Mouse (Mus musculus) urinary bladder, postnatal 4 days (tissue): ENCODE measurements around the gene Dynlt1c.
"Not testable (repeated sequence)": the region's sequence is repeated elsewhere in the genome, so short reads cannot be mapped to it uniquely, and the experiment has no call there.

ENCODE experiments used
- DNase-seq, 2 experiments: peaks; one replicate each; pipeline ENCODE4 v3.0.0; 2021 to 2022; ENCODE audit warnings: low spot score in 2 of 2

Gene Dynlt1c

DNA sequence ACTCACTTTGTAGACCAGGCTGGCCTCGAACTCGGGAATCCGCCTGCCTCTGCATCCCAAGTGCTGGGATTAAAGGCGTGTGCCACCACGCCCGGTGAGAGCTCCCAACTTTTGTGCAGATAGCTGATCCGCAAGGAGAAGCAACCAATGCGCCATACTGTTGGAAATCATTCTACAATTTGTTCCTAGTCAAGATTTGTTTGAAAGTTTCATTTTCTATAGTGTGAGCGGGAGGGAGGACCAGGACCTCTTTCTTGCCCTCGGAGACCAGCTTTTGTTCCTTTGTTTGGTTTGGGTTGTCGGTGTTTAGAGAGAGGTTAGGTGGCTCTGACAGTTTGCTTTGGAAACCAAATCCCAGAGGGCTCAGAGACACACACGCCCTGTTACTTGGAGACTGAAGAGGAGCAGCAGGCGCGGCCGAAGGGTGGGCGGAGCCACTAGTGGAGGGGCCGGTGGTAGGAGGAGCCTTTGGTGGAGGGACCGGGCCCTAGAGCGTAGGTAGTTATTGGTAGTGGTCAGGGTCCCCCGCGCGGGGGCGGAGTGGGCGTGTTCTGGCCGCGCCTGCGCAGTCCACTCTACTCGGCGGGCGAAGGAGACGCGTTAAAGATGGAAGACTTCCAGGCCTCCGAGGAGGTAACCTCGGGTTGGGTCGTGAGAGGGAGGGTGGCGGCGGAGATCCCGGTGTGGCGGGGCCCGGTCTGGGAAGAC, at the start of gene Dynlt1c:
Gene Dynlt1c (plus strand): TSS at position 468 of the 708 bp plus-strand sequence.
- peak; percentile 71 to 76 for DNase-seq

DNA sequence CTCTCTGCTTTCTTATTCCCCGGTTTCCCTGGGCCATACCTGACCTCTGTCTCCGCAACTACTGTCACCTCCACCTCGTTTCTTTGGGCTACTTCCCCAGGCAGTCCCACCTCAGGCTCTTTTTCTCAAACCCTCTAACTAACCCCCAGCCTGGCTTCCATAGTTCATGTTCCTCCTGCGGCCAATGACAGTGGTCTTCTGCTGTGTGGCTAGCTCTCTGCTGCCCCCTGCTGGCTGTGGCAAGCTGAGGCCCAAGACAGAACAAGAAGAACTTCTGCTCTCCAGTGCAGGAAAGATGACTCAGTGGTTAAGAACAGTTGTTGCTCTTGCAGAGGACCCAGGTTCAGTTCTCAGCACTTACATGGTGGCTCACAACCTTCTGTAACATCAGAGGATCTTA, 47.7 kb upstream of the Dynlt1c start:
- DNase-seq = not testable (repeated sequence)

DNA sequence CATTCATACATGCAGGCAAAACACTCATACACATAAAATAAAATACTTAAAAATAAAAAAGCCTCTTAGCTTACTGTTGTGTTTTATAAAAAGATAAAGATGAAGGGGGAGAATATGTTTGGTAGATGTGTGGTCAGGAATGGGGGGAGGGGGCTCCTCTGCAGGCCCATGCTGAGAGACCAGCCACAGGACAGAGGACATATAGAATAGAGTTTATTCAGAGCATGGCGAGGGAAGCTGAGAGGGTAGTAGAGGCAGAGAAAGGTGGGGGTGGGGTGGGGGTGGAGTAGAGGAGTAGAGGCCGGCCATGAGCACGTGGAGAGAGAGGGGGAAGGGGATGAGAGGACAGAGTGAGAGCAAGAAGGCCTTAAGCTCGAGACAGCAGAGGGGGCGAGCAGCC, 47.2 kb upstream of the Dynlt1c start:
- not testable (repeated sequence) for DNase-seq

DNA sequence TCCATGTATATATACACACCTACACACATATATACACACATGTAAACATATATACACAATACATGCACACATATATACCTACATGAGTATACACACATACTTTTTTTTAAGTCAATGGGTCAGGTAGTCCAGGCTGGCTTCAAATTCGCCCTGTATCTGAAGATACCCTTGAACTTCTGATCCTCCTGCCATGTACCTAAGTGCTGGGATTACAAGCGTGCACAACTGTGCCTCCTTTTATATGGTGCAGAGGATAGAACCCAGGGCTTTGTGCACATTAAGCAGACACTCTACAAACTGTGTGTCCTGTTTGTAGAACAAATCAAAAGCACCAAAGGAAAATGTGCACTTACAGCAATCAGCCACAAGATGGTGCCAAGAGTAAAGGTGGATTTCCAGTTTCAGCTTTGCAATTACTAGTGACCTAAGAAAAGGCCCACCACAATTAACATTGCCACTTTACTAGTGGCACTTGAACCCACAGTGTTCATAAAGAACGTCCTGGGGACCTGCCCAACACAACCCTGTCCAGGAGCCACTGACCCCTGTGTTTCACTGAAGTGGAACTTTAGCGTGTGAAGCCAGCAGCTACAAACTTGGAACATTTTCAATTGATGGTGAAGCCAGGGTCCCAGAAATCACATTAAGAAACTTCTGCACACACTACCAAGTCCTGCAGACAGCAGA, 41.9 kb upstream of the Dynlt1c start:
- not testable (repeated sequence) for DNase-seq

DNA sequence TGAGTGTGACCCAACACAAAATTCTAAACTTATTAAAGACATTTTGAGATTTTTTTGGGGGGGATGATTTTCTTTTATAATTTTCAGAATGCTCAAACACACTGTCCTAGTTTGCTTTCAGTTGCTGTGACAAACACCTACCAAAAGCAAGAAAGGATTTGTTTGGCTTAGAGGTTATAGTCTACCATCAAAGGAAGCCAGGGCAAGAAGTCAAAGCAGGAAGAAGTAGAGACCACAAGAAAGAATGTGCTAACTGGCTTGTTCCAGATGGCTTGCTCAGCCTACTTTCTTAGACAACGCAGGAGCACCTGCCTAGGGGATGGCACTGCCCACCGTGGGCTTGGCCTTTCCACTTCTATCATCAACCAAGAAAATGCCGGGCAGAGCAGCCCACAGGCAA, 36.6 kb upstream of the Dynlt1c start:
- DNase-seq = not testable (repeated sequence)

DNA sequence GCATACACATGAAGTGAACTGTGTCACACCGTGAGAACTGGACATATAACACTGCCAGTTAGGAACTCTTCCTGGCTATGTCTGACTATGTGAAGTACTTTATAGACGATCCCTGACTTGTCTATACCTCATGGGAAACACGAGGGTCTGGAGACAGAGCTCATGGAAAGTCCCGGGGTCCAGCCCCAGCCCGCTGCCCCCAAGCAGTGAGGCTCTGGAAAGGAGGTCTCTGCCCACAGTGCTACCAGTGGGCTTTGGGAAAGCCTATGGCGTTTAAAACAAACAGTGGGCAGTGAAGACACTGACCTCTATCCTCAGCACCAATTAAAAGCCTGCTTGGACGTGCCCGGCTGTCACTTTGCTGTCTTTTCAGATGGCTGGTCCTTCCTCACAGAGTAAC, 33.6 kb upstream of the Dynlt1c start:
- peak in 1 of 2 experiments; percentile 58 for DNase-seq

DNA sequence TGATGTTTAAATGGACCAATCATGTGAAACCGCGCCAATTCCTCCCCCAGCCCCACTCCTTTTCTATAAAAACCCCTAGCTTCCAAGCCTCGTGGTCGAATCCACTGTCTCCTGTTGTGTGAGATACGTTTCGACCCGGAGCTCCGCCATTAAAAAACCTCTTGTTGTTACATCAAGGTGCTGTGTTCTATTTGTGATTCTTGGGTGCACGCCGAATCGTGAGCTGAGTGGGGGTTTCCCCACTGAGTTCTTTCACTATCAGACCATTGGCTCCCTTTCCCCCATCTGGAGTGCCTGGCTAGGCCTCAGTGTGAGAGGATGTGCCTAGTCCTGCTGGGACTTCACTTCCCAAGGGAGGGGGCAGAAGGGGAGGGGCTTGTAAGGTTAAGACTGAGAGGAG, 30.2 kb upstream of the Dynlt1c start:
- not testable (repeated sequence) for DNase-seq

DNA sequence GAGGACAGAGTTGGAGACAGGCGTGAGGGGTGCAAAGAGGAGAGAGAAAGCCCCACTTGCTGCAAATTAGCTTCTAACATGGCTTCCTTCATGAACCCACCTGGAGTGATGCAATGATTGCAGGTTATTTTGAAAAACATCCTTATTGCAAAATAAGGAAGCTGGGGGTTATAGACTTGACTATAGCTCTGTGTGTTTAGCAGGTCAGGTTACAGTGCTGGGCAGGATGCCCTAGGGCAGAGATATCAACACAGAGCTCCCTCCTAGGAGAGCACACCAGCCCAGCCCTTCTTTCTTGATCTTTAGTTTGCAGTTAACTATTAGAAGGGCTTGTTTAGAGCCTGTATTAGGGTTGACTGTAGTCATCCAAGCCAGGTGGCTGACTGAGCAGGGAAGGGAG, 29.3 kb upstream of the Dynlt1c start:
- not testable (repeated sequence) for DNase-seq

DNA sequence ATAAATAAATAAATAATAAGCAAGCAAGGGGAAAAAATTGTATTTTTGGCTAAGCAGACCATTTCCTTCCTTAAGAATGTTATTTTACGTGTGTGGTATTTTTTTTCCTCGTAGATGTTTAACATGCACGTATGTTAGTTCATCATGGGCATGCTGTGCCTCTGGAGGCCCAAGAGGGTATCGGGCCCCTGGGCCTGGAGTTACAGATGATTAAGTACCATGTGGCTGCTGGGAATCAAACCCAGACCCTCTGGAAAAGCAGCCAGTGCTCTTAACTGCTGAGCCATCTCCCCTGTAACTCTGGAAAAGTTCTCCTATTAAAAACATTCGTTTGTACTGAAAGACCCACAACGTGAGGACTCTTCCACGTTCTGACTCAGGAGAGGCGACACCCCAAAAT, 26.1 kb upstream of the Dynlt1c start:
- DNase-seq = not testable (repeated sequence)

DNA sequence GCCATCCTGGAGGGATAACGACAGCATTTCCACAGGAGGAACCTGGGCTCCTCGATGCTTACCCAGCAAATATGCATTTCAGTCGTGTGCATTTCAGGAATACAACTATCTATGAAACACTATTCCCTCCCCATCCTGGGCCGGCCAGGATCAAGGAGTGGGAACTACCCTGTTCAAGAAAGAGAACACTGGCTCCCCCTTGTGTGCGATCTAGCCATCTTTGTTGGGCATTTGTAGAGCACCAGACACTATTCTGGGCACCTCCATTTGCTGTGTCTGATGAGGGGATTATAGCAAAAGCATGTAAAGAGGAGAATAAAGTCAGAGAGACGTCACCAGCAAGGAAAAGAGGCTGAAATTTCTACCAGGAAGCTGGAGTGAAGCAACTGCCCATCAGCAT, 12.8 kb upstream of the Dynlt1c start:
- DNase-seq = not testable (repeated sequence)

DNA sequence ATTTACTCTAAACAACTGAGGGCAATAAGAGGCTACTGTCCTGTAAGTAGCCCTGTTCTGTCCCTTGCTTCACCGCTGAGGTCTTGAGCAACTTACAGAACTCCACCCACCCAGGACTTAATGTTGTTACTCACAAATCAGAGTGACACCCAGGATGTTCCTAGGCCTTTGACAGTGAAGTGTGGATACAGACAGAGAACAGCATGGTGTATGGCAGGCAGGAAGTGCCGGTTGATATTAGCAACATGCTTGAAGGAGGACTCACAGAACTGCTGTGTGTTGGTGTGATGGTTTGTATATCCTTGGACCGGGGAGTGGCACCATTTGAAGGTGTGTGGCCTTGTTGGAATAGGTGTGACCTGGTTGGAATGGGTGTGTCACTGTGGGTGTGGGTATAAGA, 9.4 kb upstream of the Dynlt1c start:
- not testable (repeated sequence) for DNase-seq

DNA sequence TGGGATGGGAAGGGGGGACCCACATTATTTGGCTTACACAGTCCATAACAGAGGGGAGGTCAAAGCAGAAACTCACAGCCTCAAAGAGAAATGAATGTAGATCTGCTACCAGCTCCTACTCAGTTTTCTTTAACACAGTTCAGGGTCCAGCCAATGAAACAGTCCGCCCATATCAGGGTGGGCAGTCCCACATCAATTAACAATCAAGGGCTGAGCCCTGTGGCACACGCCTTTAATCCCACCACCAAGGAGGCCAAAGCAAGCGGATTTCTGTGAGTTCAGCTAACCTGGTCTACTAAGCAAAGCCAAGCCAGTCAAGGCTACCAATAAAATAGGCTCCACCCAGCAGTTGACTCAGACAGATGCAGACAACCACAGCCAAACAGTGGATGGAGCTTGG, 7.6 kb upstream of the Dynlt1c start:
- DNase-seq = not testable (repeated sequence)

DNA sequence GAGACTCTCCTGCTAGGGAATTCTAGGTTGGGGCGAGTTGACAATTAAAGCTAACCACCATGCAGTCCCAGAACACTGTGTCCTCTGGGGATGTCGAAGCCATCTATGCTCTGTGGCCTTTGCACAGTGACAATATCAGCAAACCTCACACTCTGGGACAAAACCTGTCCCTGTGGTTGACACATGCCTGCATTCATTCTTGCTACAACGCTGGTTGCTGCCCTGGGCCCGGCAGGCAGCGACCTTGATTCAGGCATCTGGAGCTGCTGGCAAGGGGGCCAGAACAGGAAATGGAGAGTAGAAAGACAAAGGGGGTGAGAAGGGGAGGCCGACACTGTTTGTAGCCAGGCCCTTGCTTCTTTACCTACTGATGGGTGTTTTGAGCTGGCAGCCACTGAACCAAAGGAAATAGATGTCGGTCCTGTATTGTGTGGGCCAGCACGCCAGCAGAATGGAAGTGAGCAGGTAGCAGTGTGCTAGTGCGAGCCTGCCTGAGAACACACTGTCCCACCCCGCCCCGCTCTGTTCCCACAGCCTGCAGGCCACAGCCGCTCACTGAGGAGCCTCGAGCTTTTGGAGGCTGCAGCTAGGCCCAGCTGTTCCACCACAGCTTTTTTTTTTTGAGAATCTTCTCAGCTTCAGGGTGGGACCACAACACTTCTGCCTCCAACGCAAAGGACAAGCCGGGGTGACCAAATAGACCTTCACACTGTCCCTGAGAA, 5.5 kb upstream of the Dynlt1c start:
- DNase-seq = peak in 1 of 2 experiments; percentile 49

DNA sequence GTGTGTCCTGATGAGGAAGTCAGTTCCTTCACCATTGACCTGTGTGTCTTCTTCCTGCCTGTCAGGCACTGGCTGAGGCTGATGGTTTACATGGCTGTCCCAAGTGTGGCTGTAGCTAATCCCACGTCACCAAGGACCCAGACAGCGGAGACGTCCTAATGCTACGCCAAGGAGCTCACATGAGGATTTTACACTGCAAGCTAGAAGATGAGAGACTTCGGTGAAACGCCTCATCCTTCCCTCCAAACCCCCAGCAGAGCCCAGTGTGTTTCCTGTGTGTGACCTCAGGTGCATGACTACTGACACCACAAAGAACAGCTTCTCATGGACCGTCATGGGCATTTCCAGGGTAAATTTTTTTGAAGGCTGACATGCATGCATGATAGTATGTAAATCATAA, 3.1 kb upstream of the Dynlt1c start:
- DNase-seq = not testable (repeated sequence)

DNA sequence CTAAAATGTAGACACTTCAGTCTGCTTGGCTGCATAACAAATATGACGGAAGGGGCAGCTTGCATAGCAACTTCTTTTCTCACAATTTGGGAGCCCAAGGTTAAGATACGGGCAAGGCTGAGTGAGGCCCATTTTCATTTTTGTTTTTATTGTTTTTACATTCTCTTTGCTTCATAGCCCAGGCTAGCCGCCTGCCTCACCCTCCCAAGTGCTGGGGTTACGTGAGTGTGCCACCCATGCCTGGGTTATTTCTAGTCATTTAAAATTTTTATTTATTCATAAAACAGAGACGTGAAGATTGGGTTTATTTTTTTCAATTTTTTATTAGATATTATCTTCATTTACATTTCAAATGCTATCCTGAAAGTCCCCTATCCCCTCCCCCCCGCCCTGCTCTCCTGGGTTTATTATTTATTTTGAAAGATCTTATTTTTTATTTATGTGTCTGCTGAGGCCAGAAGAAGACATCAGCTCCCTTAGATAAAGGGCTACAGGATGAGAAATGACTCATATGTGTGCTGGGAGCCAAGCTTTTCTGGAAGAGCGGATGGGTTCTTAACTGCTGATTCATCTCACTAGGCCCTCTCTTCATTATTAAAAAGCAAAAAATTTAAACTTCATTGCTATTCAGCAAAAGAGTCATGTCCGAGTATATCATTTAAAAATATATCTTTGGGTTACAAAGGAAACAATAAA, 1.1 kb upstream of the Dynlt1c start:
- not testable (repeated sequence) for DNase-seq

DNA sequence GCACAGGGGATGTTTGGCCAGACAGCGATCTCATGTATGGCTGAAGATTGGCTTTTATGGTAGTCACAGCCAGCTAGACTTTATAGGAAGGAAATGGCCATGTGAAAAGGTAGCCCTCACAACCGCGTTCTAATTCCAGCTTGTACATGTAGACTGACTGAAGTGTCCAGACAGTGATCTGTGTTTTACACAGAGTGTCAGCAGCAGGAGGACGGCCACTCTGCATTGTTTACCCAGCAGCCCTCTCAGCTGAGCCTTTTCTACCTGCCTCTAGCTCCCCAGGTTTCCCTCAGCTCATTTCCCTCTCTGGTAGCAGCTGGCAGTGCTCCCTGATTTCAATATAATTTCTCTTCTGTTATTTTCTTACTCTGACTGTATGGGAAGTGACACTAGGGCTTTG, 734 bp downstream of the Dynlt1c start:
- not testable (repeated sequence) for DNase-seq

DNA sequence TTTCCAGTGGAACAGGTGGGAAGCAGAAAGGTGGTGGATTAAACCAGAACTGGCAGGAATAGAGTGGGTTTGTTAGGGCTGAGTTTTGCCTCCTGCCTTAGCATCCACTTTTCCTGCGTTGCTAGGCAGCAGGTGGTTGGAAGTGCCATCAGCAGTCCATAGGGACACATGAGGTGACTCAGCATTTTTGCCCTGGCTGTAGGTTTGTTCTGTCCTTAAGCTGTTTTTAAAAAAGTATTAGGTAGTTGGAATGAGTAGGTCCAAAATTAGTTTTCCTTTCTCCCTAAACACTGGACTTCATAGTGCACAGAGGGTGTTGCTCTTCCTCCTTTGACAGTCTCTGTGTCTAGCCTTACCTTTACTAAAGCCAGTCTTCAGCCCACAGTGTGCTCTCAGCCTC, 3.9 kb downstream of the Dynlt1c start:
- DNase-seq = not testable (repeated sequence)

DNA sequence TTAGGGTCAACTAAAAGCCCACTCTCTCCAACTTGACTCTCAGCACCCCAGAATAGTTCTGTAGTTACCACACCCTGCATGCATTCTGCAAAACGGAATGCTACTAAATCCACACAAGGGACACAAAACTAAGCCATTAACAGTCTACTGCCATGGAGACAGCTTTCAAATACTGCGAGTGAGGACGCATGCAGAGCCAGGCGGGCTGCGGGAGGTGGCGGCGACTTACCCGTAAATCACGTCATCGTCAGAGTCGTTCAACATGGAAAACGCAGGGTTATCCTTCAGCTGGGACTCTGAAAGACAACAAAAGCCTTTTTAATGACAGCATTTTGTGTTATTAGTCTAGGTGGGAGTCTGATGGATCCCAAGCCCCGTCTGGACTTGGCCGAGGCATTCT, 12.1 kb downstream of the Dynlt1c start:
- not testable (repeated sequence) for DNase-seq

DNA sequence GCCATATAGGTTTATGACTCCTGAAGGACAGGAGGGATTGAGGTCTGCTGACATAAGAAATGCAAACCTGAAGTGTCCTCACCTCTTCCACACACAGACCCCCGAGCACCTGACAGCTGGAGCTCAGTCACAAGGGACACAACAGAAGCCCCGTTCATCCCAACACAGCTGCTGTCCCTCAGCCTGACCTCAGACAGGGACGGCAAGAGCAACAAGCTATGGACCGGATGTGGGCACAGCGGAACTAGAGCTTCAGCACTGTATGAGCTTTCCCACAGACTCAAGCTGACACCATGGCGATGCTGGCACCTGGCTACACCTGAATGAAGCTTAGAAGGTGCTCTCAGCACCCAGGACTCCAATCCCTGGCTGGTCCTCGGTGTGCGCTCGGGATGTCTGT, 12.8 kb downstream of the Dynlt1c start:
- not testable (repeated sequence) for DNase-seq

DNA sequence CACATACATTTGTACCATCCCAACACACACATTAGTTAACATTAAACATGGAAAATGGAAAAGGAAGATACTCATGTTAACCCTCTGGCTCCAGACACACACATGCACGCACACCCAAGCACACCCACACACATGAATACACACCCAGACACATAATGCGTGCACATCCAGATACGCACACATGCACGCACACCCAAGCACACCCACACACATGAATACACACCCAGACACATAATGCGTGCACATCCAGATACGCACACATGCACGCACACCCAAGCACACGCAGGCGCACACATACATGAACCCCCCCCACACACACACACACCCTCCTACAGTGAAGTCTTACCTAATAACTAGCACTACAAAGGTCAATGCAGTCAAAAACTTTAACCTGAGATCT, 15.3 kb downstream of the Dynlt1c start:
- not testable (repeated sequence) for DNase-seq

DNA sequence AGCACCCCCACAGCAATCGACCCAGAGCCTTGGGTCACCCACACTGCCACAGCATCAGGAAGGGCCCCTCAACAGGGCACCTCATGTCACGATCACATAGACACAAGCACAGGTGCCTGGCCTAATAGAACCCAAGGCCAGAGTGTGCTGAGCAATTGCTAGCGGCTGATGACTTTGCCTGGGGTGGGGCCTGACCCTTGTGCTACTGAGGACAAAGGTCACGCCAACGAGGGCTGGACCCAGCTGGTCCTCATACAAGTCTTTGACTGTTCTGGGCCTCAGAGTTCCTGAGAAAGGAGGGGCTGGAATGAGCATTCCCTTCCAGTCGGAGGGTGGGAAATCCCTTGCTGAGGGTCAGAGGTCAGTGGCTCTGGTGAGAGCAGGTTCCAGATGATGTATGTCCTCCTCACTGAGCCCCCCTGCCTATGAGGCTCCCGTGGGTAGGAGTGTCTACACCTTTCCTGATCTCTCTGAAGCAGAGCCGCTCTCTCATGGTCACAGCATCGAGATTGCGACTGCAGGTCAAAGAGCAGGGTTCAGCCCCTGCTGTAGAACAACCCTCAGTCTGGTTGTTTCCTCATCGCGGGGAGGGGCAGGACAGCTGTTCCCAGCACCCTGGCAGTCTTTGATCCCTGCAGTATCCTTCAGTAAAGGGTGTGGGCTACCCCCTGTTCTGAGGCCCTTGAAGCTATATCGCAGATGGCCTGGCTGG, 16.4 kb downstream of the Dynlt1c start:
- not testable (repeated sequence) for DNase-seq
